Mouse (Mus musculus) gastrocnemius, adult 18-20 months (tissue): Measurements from ENCODE around the gene Cpe. TPM values are rescaled to one million over a fixed set of nuclear protein-coding genes. Genes with fewer than 3 reads are reported as not detected.
A peak's percentile ranks its signal among the peaks of the same experiment; 100 is the strongest.

Experiments used
- DNase-seq: peaks from one replicate; pipeline ENCODE4 v3.0.0; 2021; ENCODE audit warnings: low spot score
- long read RNA-seq, 2 experiments: library from polyadenylated mRNA; stranded (forward); transcript quantifications; one replicate each; pipeline ENCODE4 v2.0.0; 2021
- total RNA-seq, 2 experiments: library from RNA; stranded (reverse); gene quantifications; 2 replicates each; pipeline ENCODE4 v1.2.3; 2021

Cpe gene
- total RNA-seq: 100 to 1,000 TPM; 215 to 272 TPM
- long read RNA-seq, experiment 1, transcript Cpe-201 (9 exons, 2,117 nt): major isoform, 759 of 798 reads
- long read RNA-seq, experiment 1, partial matches to known transcripts: 24 of 798 reads
- long read RNA-seq, experiment 1, other reads (novel, unspliced or antisense): 15 of 798 reads
- long read RNA-seq, experiment 2, transcript Cpe-201 (9 exons, 2,117 nt): major isoform, 358 of 380 reads
- long read RNA-seq, experiment 2, partial matches to known transcripts: 16 of 380 reads
- long read RNA-seq, experiment 2, other reads (novel, unspliced or antisense): 6 of 380 reads

DNA sequence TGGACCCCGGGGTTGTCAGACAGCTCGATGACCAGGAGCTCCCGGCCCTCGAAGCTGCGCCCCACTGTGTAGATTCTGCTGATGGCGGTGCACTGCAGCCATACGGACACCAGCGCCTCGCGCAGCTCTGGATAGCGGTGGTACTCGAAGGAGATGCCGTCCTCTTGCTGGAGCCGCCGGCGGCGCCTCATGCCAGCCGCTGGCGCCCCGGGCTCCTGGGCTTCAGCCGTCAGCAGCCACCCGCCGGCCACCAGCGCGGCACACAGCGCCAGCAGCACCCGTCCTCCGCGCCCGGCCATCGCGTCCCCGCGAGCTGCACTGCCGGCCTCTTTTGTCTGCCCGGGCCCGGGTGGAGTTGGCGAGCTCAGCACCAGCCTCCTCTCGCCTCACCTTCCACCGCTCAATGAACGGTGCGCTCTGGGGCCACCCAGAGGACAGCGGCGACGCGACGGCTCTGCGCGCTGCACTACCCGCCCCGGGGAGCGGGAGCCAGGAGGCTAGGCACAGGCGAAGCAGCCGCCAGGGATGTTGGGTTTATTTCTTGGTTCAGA lies at the start of gene Cpe:
TSS of gene Cpe (minus strand) at position 404 of the 551 bp plus-strand sequence.
- DNase-seq: peak; percentile 80

DNA sequence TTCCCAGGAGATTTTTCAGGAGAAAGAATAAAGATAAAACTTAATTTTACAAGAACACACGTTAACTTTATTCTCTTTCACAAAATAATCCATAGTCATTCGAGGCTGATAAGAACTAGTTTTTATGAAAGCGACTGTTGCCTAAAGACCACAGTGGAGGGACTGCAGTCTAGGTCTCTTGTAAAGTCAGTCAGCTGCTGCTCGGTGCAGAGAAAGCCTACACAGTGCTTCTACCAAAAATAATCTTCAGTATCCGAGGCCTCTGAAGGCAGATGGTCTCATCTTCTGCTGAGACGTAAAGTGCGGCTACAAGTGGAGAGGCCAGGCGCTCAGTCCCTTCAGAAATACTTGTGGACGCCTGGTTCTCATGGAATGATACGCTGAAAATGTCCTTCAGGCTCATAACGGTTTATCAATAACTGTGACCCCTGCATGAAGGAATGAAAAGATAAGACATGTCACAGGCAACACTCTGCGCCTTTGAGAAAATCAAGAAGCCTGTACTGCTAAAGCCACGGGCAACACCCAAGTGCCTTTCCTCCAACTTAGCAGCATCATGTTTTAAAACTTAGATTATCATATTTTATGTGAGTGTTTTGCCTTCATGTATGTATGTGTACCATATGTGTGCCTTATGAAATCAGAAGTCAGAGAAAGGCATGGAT lies 47.8 kb upstream of the Cpe start:
- DNase-seq: no peak

DNA sequence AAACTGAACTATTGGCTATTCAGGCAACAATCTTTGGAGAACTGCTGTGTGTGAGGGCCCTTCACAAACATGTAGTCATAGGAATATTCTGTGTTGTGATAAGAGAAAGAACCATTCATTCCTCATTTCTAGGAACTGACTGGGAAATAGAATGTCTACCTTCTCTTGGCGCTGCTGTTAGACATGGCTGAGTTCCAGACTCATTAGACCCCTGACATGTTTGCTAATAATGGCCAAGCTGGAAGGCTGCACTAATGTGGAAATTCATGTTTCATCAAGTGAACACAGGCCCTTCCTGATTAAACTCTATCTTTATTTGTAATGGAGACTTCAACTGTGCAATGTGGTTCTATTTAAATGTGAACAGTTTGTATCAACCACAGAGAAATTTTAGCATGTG lies 46.1 kb upstream of the Cpe start:
- no peak for DNase-seq

DNA sequence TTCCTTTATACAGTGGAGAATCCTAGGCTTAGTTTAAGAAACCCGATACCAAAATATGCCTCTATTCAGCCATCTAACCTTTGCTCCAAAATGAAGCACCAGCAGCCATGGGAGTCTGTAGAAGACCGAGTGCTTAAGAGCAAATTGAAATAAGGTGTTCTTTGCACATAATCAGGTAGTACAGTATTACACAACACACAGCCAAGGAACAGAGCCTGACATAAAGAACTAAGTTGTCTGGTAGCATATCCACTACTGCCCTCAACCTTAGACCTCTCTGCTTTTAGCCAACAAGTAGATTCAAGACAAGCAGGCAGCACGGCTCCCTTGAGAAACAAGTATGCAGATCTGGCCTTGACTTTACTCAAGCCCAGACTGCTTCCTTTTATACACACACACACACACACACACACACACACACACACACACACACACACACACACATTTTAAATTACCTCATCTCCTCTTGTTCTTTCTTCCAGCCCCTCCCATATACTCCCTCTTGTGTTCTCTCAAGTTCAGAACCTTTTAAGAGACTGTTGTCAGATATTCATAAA lies 44.0 kb upstream of the Cpe start:
- DNase-seq: no peak

DNA sequence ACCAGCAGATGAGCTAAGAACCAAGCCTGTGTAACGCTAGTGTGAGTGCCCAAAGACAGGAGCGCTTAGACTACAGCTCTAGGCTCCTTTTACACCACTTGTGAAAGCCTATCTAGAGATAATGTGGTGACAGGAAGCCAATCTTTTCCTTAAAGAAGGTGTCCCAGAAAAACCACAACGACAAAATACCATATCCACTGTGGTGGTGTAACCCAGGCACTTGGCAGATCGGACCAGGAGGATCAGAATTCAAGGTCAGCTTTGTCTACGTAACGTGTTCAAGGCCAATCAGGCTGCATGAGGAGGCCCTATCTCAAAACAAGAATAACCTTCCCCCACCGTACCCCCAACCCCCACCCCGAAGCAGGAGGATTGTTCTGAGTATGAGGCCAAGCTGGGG lies 42.3 kb upstream of the Cpe start:
- DNase-seq: no peak

DNA sequence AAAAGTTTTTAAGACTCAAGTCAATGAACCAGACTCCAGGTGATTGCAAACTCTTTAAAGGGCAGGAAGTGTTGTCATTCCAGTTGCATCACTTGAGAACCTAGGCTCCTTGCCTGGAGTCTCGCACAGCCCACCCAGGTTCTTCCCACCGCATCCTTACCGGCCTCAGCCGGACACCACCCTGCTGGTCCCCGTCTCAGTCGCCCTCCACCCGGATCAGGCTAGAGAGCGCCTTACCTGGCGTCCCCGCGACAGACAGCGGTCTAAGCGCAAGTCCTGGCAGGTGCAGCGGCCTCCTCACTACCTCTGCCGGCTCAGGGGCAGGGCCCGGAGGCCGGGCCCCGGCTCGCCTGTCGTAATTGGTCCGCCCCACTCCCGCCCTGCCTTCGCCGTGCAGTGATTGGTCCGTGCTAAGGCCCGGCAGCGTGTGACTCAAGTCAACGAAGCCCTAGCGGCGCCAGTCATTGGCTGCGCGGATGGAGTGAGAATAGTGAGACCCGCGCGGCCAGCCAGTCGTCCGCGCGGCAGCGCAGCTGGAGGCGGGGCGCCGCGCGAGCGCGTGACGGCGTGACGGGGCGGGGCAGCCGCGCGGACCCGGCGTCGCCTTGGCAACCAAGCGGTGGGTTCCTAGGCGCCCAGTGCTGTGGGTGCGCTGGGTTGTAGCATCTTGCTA lies 40.6 kb upstream of the Cpe start, which contains the start of gene Msmo1:
TSS of gene Msmo1 (minus strand) at position 522 of the 673 bp plus-strand sequence.
- peak; percentile 97 for DNase-seq

DNA sequence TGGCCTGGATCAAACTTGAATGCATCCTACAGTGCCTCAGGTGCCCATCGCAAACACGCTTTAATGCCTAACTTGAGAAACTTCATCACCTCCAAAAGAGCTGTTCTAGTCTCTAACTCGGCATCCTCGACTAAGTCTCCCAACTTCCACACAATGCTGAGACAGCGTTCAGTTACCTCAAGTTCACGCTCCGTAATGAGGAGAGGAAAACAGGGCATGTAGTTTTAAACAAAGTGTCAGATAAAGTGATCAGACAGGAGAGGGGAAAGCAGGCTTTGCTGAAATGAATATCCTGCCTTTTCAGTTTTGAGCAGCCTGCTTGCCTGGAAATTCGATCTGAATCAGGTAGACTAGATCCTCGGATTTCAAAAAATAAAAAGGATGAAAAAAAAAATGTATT lies 39.7 kb upstream of the Cpe start:
- DNase-seq: no peak

DNA sequence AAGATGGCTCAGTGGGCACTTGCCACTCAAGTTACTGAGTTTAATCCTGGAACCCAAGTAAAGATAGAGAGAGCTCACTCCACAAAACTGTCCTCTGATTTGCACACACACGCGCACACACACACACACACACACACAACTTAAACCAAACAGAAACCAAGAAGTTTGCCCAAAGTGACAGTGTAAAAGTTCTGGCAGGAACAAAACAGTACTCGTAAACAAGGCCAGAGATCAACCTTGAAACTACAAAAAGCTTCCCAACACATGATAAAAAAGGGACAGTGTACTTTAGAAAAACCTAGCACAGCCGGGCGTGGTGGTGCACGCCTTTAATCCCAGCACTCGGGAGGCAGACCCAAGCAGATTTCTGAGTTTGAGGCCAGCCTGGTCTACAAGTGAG lies 35.3 kb upstream of the Cpe start:
- no peak for DNase-seq

DNA sequence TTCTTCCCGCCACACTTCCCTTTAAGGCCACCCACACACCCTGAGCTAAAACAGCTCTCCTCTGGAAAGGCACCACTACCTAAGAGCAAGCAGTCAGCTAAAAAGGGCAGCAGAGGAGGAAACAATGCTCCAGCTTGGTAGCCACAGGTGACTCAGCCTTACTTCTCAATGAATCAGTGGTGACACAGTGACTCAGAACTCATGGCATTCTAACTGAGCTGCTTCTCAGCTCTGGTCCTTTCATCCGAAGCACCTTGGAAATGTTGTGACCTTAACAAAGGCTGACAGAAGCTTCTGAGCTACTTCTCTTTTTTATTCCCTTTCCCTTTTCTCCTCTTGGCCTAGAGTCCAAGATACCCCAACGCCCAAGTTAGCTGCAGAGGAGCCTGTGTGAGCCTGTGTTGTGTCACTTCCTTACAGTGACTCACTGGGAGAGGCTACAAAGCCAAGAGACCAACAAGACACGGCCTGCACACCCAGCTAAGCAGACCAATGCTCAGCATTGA lies 33.4 kb upstream of the Cpe start:
- no peak for DNase-seq

DNA sequence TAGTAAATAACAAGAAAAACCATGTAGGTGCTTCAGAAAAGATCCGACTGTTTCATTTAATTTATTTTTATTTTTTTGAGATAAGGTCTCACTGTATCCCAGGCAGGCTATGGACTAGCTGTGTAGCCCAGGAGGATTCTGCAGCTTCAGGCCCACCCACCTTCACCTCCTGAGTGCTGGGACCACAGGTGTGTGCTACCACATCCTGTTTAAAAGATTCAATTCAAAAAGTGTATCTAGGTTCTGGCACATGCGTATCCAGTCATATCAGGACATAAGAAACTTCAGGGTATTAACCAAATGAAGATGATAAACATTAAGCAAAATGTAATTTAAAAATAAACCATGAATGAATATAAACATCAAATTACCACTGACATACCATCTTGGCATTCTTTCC lies 30.4 kb upstream of the Cpe start:
- no peak for DNase-seq

DNA sequence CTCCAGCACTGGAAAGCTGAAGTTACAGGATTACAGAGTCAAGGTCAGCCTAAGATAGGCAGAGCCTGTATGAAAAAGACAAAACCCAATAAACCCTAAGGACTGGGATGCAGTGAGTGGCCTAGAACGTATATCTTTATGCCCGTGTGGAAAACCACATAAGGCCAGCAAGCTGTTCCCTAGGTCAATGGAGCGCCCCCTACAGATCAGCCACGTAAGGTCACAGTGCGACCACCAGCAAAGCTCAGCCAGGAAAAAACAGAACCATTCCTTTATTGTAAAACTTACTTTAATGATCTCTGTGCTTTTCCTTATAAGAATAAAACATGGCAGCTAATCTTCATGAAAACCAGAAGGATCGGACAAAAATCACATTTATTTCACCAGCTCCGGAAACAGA lies 25.0 kb upstream of the Cpe start:
- no peak for DNase-seq

DNA sequence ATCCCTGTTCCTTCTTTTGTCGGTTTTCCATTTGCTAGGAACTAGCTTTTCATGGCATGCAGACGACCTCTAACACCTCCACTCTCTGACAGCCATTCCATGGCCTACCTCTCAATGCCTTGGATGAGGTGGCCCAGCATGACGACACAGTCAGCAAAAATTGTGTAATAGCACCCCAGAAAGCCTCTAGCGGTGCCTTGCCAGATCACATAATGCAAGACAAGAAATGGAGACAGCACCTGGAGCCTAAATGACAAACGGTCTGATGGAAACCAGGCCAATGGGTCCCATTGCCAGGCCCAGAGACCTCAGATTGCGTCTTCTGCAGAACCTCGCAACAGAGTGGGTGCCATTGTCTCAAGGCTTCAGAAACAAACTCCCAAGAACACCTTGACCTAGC lies 19.6 kb upstream of the Cpe start:
- no peak for DNase-seq

DNA sequence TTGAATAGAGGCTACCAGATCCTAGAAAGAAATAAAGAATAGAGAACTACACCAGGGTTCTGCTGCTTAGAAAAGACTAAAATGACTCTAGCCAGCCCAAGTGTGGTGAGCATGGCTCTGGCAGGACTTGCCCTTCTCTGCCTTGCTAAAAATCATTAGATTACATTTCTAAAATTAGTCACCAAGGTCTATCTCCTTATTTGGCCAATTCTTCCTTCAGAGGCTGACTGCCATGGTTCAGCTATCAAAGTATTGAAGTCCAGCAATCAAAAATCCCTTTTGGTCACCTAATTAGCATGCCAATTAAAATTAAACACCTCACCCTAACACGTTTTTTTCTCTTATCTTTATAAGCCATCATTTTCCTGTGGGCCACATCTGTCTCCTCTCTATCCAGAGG lies 18.7 kb upstream of the Cpe start:
- no peak for DNase-seq

DNA sequence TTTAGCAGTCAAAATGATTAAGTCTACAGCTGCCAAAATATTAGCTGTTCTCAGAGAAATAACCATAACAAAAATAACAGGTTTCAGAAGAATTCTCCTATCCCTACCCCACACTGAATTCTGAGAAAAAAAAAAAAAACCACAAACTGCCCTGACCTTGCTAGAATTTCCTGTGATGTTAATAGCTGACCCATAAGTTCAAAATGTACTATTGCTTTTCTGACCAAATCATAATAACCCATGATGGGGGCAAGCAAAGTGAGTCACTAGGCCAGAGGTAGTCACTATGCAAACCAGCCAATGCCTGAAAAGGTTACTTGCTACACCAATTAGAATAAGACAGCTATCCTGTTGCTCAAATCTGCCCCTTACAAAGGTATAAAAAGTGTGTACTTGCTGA lies 14.6 kb upstream of the Cpe start:
- no peak for DNase-seq

DNA sequence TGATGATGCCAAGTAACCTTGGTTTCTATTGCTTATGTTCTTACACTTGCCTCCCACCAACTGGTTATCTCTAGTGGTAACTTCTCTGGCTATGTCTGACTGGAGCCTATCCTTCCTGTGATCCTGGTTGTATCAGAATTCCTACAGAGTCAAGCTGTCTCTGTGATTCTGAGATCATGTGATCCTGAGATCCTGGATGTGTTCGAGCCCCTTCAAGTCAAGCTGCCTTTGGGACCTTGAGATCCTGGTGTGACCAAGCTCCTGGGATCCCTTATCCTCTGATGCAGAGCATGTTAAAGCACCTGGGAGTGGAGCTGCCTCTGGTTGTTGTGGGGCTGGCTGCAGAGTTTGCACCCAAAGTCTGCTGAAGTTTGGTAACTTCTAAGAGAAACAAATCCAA lies 10.3 kb upstream of the Cpe start:
- DNase-seq: no peak

DNA sequence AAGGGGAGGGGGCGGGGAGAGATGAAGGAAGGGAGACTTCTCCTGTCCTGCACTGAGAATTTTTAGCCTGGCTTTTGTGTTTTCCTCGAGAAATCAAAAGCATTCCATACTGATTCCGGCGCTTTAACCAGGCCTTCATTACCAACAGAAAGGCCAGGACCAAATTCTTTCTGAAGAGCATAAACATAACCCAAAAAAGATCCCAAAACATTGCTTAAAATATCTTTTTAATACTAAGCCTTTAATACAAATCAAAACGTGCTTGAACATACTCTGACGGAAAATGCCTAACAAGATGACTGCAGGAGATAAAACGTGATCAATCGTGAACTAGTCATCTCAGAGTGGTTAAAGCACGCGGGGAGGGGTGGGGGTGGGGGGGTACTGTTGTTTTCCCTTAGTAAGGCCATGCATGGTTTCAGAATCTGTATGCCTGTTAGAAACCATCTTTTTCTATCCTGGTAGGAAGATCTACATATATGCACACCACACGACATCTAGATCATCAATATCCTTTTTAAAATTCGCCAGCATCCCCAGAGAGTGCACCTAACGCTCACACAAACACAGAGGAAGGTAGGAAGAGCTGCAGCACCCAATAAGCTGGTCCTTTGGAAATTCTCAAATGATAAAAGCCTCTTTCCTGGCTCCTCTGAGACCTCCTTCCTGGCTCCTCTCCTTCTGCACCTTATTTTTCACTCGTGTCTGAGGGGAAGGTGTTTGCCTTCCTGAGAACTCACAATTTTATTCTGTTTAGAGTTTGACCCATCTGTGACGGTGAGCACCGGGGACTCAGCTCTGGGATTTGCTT lies 1.1 kb downstream of the Cpe start:
- no peak for DNase-seq

DNA sequence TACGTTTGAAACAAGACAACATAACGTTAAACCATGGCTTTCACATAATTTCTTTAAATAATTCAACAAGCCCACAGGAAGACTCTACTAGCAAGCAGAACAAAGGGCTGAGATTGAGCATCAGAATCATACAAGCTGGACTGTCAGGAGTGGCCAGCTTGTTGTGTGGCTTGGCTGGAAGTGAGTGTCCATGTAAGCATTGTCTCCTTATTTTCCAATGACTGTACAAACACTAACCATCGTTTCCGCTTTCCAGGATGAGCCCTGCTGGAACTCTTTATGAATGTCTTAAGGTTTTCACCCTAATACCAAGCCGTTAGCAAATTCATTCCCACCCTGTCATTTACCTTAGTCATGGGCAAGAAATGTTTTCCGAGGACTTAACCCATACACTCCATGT lies 2.0 kb downstream of the Cpe start:
- no peak for DNase-seq

DNA sequence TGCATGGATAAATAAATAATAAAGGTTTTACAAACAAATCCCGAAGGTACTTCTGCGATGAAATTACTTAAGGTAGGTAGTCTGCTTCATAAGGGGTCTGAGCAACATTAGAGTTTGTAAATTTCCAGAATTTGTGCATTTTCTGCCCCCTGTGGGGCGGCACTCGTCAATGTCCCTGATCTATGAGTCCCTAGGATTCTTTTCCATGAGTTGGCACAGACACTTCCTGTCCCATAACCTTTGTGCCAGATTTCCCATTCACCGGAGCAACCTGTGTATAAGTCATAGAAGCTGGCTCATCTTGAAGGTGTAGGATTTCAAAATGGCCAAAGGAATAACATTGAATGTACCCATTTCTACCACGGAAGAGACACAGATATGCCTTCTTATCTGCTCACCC lies 2.5 kb downstream of the Cpe start:
- no peak for DNase-seq

DNA sequence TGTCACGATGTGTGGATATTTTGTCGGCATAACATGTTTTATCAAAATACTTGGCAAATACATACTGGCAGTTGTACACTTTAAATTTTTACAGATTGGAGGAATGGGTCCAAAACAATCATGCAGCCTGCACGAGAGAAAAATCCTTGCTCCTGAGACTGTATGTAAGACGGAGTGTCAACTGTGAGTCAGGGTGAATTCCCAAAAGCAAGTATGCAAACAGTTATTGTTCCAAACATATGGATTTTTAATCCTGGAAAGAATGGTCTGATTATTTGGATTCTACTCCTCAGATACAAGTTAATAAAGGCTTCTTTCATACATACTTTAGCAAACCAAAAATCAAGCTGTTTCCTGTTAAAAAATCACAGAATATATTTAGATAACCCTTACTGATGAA lies 4.1 kb downstream of the Cpe start:
- DNase-seq: no peak

DNA sequence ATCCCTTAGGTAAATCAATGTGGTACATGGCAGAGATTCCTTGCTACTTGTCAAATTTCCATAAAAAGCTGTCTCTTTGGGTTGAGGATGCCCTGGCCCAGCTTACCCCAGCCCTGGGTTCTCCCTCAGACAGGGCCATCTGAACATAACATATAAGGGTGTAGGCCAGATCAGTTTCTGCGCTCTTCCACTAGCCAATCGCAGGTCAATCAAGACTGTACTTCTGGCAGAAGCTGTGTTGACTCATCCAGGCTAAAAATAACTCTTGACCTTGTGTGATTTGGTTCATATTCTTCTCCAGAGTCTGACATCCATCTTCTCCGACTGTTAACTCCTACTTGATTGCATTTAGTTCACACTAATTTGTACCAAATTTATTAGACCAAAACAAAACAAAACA lies 4.7 kb downstream of the Cpe start:
- peak; percentile 62 for DNase-seq

DNA sequence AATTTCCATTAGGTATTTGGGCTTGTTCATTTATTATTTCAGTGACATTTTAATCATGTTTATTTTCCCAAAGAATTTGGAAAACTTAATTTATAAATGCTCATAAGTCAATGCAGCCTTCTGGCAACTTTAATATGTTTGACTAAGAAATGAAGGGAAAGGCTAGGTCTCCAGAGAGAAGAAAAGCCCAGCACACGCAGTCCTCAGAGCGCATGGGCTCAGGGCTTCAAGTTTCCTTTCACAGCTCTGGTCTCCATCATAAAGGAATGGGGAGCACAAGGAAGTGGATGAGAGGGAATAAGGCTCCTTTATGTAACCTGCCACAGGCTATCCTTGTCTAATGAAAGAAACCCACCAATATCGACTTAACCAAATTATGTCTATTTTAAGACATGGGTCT lies 10.4 kb downstream of the Cpe start:
- no peak for DNase-seq
